Mouse (Mus musculus): ENCODE results near the gene A730009L09Rik.

The A730009L09Rik gene

GRCm38 (mm10) chr16:84514821-84515220, at the start of gene A730009L09Rik:
A730009L09Rik (plus strand) TSS chr16:84515121.
- no peak for DNase-seq (ENCODE audit: low spot score in 2 of 2)

GRCm38 (mm10) chr16:84465581-84466165, 49.2 kb upstream of the A730009L09Rik start:
- no peak for DNase-seq (ENCODE audit: low spot score in 2 of 2)

GRCm38 (mm10) chr16:84468898-84469297, 46.0 kb upstream of the A730009L09Rik start:
- no peak for DNase-seq (ENCODE audit: low spot score in 2 of 2)

GRCm38 (mm10) chr16:84469994-84470393, 44.9 kb upstream of the A730009L09Rik start:
- DNase-seq (ENCODE audit: low spot score in 2 of 2): no peak

GRCm38 (mm10) chr16:84473406-84473805, 41.5 kb upstream of the A730009L09Rik start:
- no peak for DNase-seq (ENCODE audit: low spot score in 2 of 2)

GRCm38 (mm10) chr16:84474712-84475111, 40.2 kb upstream of the A730009L09Rik start:
- no peak for DNase-seq (ENCODE audit: low spot score in 2 of 2)

- no peak for DNase-seq (ENCODE audit: low spot score in 2 of 2)
These were observed 38.0 kb upstream of the A730009L09Rik start for GRCm38 (mm10) chr16:84476948-84477347.

GRCm38 (mm10) chr16:84477528-84477927, 37.4 kb upstream of the A730009L09Rik start:
- DNase-seq (ENCODE audit: low spot score in 2 of 2): no peak

- no peak for DNase-seq (ENCODE audit: low spot score in 2 of 2)
These were observed 37.0 kb upstream of the A730009L09Rik start for GRCm38 (mm10) chr16:84477952-84478351.

- DNase-seq (ENCODE audit: low spot score in 2 of 2): no peak
These were observed 29.0 kb upstream of the A730009L09Rik start for GRCm38 (mm10) chr16:84485931-84486330.

- no peak for DNase-seq (ENCODE audit: low spot score in 2 of 2)
These were observed 20.1 kb upstream of the A730009L09Rik start for GRCm38 (mm10) chr16:84494818-84495217.

GRCm38 (mm10) chr16:84495438-84495837, 19.5 kb upstream of the A730009L09Rik start:
- DNase-seq (ENCODE audit: low spot score in 2 of 2): no peak

GRCm38 (mm10) chr16:84507681-84508080, 7.2 kb upstream of the A730009L09Rik start:
- DNase-seq (ENCODE audit: low spot score in 2 of 2): no peak

- no peak for DNase-seq (ENCODE audit: low spot score in 2 of 2)
These were observed 7.2 kb downstream of the A730009L09Rik start for GRCm38 (mm10) chr16:84521975-84522635.

- no peak for DNase-seq (ENCODE audit: low spot score in 2 of 2)
These were observed 8.1 kb downstream of the A730009L09Rik start for GRCm38 (mm10) chr16:84523061-84523460.

GRCm38 (mm10) chr16:84527375-84527774, 12.5 kb downstream of the A730009L09Rik start:
- peak; percentile 10 to 56 for DNase-seq (ENCODE audit: low spot score in 2 of 2)

GRCm38 (mm10) chr16:84532803-84533202, 17.9 kb downstream of the A730009L09Rik start:
- DNase-seq (ENCODE audit: low spot score in 2 of 2): no peak

GRCm38 (mm10) chr16:84546059-84546458, 31.1 kb downstream of the A730009L09Rik start:
- DNase-seq (ENCODE audit: low spot score in 2 of 2): no peak

- no peak for DNase-seq (ENCODE audit: low spot score in 2 of 2)
These were observed 34.2 kb downstream of the A730009L09Rik start for GRCm38 (mm10) chr16:84549122-84549521.

GRCm38 (mm10) chr16:84550445-84550844, 35.5 kb downstream of the A730009L09Rik start:
- DNase-seq (ENCODE audit: low spot score in 2 of 2): no peak

GRCm38 (mm10) chr16:84553981-84554380, 39.1 kb downstream of the A730009L09Rik start:
- DNase-seq (ENCODE audit: low spot score in 2 of 2): no peak

GRCm38 (mm10) chr16:84558113-84558917, 43.4 kb downstream of the A730009L09Rik start:
- no peak for DNase-seq (ENCODE audit: low spot score in 2 of 2)

Measured in thymus, postnatal 10 days (tissue).